Mouse (Mus musculus): ENCODE results near the gene Stat5b. TPM values are rescaled to one million over a fixed set of nuclear protein-coding genes. Genes with fewer than 3 reads are reported as not detected.

Gene Stat5b
- 15.1 and 18.4 TPM in 2 replicates for polyA plus RNA-seq (2012; ENCODE audit: insufficient read depth, insufficient read length, missing spikeins)

- Histone ChIP-seq H3K27ac (replicated peaks; ENCODE audit: low read depth, low read length) (peak within 1 kb of the TSS; percentile 88), H3K4me1 (ENCODE audit: control insufficient read depth, insufficient read depth, insufficient read length, low read length) (peaks cover 10% of the 10 kb centered on the region; the same call in 1 of the 2 replicates), H3K4me3 (ENCODE audit: insufficient read depth, low read depth, low read length) (peak within 1 kb of the TSS; percentile 100)
These were observed at the start of gene Stat5b for GRCm38 (mm10) chr11:100850038-100850777. TSS of gene Stat5b (minus strand) at chr11:100850724.

- no peak overlapping the region for H3K27ac ChIP-seq (replicated peaks; ENCODE audit: low read depth, low read length)
- no peaks in the 10 kb centered on the region for H3K4me1 ChIP-seq (ENCODE audit: control insufficient read depth, insufficient read depth, insufficient read length, low read length)
- no peak overlapping the region for H3K4me3 ChIP-seq (ENCODE audit: insufficient read depth, low read depth, low read length)
These were observed 48.1 kb upstream of the Stat5b start for GRCm38 (mm10) chr11:100898441-100899199.

DNA sequence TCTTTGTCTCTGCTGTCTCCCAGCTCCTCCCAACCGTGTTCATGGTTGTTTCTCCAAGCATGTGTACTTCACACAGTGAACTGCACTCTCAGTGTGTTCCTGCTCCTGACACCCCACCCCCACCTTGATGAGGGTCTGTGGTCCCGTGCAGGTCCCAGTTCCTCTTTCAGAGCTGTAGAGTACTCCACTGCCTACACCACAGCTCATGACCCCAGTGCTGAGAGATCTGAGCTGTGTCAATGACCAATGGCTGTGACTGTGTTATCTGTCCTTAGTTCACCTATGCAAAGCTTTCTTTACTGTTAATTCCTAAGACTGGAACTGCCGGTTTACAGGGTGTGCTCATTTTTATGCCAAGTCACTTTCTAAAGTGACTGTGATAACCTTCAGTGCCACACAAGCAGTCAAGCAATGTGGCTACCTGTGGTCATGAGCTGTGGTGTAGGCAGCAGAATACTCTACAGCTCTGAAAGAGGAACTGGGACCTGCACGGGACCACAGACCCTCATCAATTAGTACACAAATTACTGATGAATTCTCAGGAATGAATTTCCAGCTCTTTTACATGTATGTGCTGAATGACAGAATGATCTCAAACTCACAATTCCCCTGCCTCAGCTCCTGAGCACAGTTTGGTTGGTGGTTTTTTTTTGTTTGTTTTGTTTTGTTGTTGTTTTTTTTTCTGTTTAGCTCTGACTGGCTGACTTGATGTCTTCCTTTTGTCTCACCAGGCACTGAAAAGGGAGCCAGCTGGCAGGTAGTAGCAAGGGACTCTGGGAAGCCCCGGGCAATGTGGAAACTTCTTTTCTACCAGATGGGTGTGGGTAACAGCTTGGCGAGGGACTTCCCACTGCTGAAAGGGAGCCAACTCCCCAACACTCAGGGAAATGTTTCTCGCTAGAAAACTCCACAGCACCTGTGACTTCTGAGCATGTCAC lies 47.0 kb upstream of the Stat5b start:
- no peak overlapping the region for H3K4me3 ChIP-seq (ENCODE audit: insufficient read depth, low read depth, low read length)
- H3K4me1 ChIP-seq (ENCODE audit: control insufficient read depth, insufficient read depth, insufficient read length, low read length) = no peaks in the 10 kb centered on the region
- no peak overlapping the region for H3K27ac ChIP-seq (replicated peaks; ENCODE audit: low read depth, low read length)

DNA sequence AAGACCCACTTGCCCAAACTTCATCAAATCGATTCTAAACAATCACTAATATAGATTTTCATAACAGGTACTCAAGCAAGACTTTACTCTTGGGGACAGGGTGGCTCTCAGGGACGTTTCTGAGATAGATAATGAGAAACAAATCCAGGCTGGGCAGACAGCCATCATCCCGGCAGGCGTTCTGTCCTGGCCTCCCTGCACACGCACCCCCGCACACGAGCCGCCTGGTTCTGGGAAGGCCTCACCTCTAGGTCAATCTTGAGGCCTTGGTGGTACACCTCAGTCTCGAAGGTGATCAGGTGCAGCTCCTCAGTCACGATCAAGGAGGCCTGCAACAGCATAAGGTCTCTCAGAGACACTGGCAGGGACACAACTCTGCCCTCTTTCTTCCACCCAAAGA lies 45.6 kb upstream of the Stat5b start:
- Histone ChIP-seq H3K27ac (replicated peaks; ENCODE audit: low read depth, low read length) (no peak overlapping the region), H3K4me3 (ENCODE audit: insufficient read depth, low read depth, low read length) (no peak overlapping the region), H3K4me1 (ENCODE audit: control insufficient read depth, insufficient read depth, insufficient read length, low read length) (no peaks in the 10 kb centered on the region)

- Histone ChIP-seq H3K27ac (replicated peaks; ENCODE audit: low read depth, low read length) (no peak overlapping the region; the same call in 1 of the 2 replicates), H3K4me1 (ENCODE audit: control insufficient read depth, insufficient read depth, insufficient read length, low read length) (no peaks in the 10 kb centered on the region), H3K4me3 (ENCODE audit: insufficient read depth, low read depth, low read length) (no peak overlapping the region)
These were observed 43.8 kb upstream of the Stat5b start for GRCm38 (mm10) chr11:100894146-100894918.

DNA sequence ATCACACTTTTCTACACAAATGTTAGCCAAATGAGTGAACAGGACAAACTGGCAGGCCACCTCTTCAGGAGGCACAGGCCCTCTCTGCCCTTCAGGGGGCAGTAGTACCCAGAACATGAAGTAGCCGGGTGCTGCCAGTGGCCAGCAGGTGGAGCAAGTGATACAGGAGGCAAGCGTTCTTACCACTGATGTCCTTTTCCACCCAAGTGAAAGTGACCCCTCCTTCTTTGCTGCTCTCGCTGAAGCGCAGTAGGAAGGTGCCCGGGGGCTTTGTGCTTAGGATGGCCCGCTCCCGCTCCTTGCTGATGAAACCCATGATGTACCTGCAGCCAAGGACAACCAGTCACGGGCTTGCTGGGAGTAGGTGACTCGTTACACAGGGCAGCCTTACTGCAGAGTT lies 43.0 kb upstream of the Stat5b start:
- Histone ChIP-seq H3K4me1 (ENCODE audit: control insufficient read depth, insufficient read depth, insufficient read length, low read length) (no peaks in the 10 kb centered on the region), H3K27ac (replicated peaks; ENCODE audit: low read depth, low read length) (no peak overlapping the region), H3K4me3 (ENCODE audit: insufficient read depth, low read depth, low read length) (no peak overlapping the region)

GRCm38 (mm10) chr11:100892435-100892834 lies 41.9 kb upstream of the Stat5b start:
- no peaks in the 10 kb centered on the region for H3K4me1 ChIP-seq (ENCODE audit: control insufficient read depth, insufficient read depth, insufficient read length, low read length)

GRCm38 (mm10) chr11:100891256-100892123 lies 41.0 kb upstream of the Stat5b start:
- no peaks in the 10 kb centered on the region for H3K4me1 ChIP-seq (ENCODE audit: control insufficient read depth, insufficient read depth, insufficient read length, low read length)
- H3K27ac ChIP-seq (replicated peaks; ENCODE audit: low read depth, low read length) = no peak overlapping the region
- H3K4me3 ChIP-seq (ENCODE audit: insufficient read depth, low read depth, low read length) = no peak overlapping the region

More at GRCm38 (mm10) chr11:100892435-100892834, 41.9 kb upstream of the Stat5b start:
- no peak overlapping the region for H3K4me3 ChIP-seq (ENCODE audit: insufficient read depth, low read depth, low read length)
- H3K27ac ChIP-seq (replicated peaks; ENCODE audit: low read depth, low read length) = no peak overlapping the region

DNA sequence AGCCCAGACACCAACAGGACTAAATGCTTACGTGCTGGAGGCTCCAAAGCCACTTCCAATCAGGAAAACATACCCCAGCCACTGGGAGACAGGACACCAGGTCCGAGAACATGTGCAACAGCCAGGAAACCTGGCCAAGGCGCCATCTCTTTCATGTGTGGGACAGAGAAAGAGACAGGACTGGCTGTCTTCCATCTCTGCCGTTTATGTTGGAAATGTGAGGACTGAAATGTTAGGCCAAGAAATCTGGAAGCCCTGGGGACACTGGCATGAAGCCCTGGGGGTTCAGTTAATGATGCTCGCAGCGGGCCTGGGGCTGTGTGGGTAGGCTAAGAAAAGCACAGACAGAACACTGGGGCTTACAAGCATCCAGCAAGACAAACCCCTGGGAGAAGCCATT lies 40.0 kb upstream of the Stat5b start:
- Histone ChIP-seq H3K4me1 (ENCODE audit: control insufficient read depth, insufficient read depth, insufficient read length, low read length) (no peaks in the 10 kb centered on the region), H3K4me3 (ENCODE audit: insufficient read depth, low read depth, low read length) (no peak overlapping the region), H3K27ac (replicated peaks; ENCODE audit: low read depth, low read length) (no peak overlapping the region)

DNA sequence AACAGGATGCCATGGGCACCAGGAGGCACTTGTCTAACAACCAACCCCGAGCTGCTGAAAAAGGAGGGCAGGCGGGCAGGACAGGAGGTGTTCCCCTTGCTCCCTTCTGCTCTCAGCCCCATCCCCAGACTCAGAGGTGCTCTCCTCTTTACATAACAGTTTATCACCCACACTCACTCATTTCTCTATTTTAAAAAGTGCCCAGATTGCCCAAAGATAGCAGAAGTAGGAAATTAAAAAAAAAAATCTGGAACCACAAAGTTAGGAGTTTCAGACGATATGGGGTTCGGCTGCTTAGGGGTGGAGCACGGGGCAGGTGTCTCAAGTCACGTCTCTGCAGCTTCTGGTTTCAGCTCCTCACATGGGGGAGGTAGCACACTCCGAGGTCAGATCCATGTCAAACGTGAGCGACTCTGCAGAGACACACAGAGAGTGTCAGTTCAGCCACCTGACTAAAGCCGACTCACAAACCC lies 37.9 kb upstream of the Stat5b start:
- H3K4me3 ChIP-seq (ENCODE audit: insufficient read depth, low read depth, low read length) = no peak overlapping the region
- no peaks in the 10 kb centered on the region for H3K4me1 ChIP-seq (ENCODE audit: control insufficient read depth, insufficient read depth, insufficient read length, low read length)
- H3K27ac ChIP-seq (replicated peaks; ENCODE audit: low read depth, low read length) = no peak overlapping the region

GRCm38 (mm10) chr11:100887764-100888163 lies 37.2 kb upstream of the Stat5b start:
- no peak overlapping the region for H3K4me3 ChIP-seq (ENCODE audit: insufficient read depth, low read depth, low read length)
- H3K27ac ChIP-seq (replicated peaks; ENCODE audit: low read depth, low read length) = no peak overlapping the region
- H3K4me1 ChIP-seq (ENCODE audit: control insufficient read depth, insufficient read depth, insufficient read length, low read length) = no peaks in the 10 kb centered on the region

GRCm38 (mm10) chr11:100887236-100887635 lies 36.7 kb upstream of the Stat5b start:
- Histone ChIP-seq H3K4me1 (ENCODE audit: control insufficient read depth, insufficient read depth, insufficient read length, low read length) (no peaks in the 10 kb centered on the region), H3K27ac (replicated peaks; ENCODE audit: low read depth, low read length) (no peak overlapping the region), H3K4me3 (ENCODE audit: insufficient read depth, low read depth, low read length) (no peak overlapping the region)

- no peaks in the 10 kb centered on the region for H3K4me1 ChIP-seq (ENCODE audit: control insufficient read depth, insufficient read depth, insufficient read length, low read length)
- H3K27ac ChIP-seq (replicated peaks; ENCODE audit: low read depth, low read length) = no peak overlapping the region
These were observed 35.7 kb upstream of the Stat5b start for GRCm38 (mm10) chr11:100886188-100886740.

More at GRCm38 (mm10) chr11:100886188-100886740, 35.7 kb upstream of the Stat5b start:
- no peak overlapping the region for H3K4me3 ChIP-seq (ENCODE audit: insufficient read depth, low read depth, low read length)
